Mouse (Mus musculus) frontal cortex, adult (tissue): ENCODE data around the gene Acer1.
A peak's percentile ranks its signal among the peaks of the same experiment; 100 is the strongest.
"Not testable (repeated sequence)": the region's sequence is repeated elsewhere in the genome, so short reads cannot be mapped to it uniquely, and the experiment has no call there.

Experiments
- ATAC-seq: cut with Nextera tagmentation; 2 replicates; pipeline ENCODE4 v1.9.2; 2017; ENCODE audit warnings: mild to moderate bottlenecking, moderate library complexity, mixed read lengths; ENCODE audit not compliant: low TSS enrichment

The Acer1 gene

GRCm38 (mm10) chr17:56952639-56953038 is 29.3 kb downstream of the Acer1 start:
- no peak for ATAC-seq

- no peak; the same call in 1 of the 2 replicates for ATAC-seq
Observed at GRCm38 (mm10) chr17:56950915-56951314, 31.0 kb downstream of the Acer1 start.

- no peak for ATAC-seq
Observed at GRCm38 (mm10) chr17:56938751-56939150, 43.2 kb downstream of the Acer1 start.

GRCm38 (mm10) chr17:56936731-56937130 is 45.2 kb downstream of the Acer1 start:
- no peak for ATAC-seq

- ATAC-seq = peak; percentile 98
Observed at GRCm38 (mm10) chr17:56935363-56936131, 46.4 kb downstream of the Acer1 start, which contains the start of gene Mllt1. TSS of gene Mllt1 (minus strand) at chr17:56935415.

- peak; percentile 29 for ATAC-seq
Observed at GRCm38 (mm10) chr17:56934545-56935330, 47.2 kb downstream of the Acer1 start.

- ATAC-seq = no peak
Observed at GRCm38 (mm10) chr17:56933395-56933794, 48.5 kb downstream of the Acer1 start.

- ATAC-seq = no peak
Observed at GRCm38 (mm10) chr17:56930026-56930425, 51.9 kb downstream of the Acer1 start.

- no peak for ATAC-seq
Observed at GRCm38 (mm10) chr17:56929530-56929929, 52.4 kb downstream of the Acer1 start.

- ATAC-seq = no peak
Observed at GRCm38 (mm10) chr17:56929101-56929500, 52.8 kb downstream of the Acer1 start.

- no peak for ATAC-seq
Observed at GRCm38 (mm10) chr17:56925998-56926397, 55.9 kb downstream of the Acer1 start.

GRCm38 (mm10) chr17:56919725-56920124 is 62.2 kb downstream of the Acer1 start:
- ATAC-seq = no peak

- peak; percentile 66; the same call in 1 of the 2 replicates for ATAC-seq
Observed at GRCm38 (mm10) chr17:56917166-56917565, 64.8 kb downstream of the Acer1 start.

- ATAC-seq = no peak
Observed at GRCm38 (mm10) chr17:56913444-56913843, 68.5 kb downstream of the Acer1 start.

- no peak for ATAC-seq
Observed at GRCm38 (mm10) chr17:56913023-56913422, 68.9 kb downstream of the Acer1 start.

GRCm38 (mm10) chr17:56909764-56910163 is 72.2 kb downstream of the Acer1 start:
- not testable (repeated sequence) for ATAC-seq

GRCm38 (mm10) chr17:56907887-56908286 is 74.0 kb downstream of the Acer1 start:
- ATAC-seq = 0 out of 2 replicates have a peak, but pooled peaks have one; percentile 25

- ATAC-seq = no peak
Observed at GRCm38 (mm10) chr17:56907096-56907495, 74.8 kb downstream of the Acer1 start.

GRCm38 (mm10) chr17:56906166-56906565 is 75.8 kb downstream of the Acer1 start:
- ATAC-seq = no peak
